Mouse (Mus musculus): ENCODE measurements at regions not wholly inside any gene's neighbourhood (a gene's known extent, or its start where the extent isn't known, plus 50 kb on each side); places are given as distances from the start of the nearest gene placed in this dataset.

DNA sequence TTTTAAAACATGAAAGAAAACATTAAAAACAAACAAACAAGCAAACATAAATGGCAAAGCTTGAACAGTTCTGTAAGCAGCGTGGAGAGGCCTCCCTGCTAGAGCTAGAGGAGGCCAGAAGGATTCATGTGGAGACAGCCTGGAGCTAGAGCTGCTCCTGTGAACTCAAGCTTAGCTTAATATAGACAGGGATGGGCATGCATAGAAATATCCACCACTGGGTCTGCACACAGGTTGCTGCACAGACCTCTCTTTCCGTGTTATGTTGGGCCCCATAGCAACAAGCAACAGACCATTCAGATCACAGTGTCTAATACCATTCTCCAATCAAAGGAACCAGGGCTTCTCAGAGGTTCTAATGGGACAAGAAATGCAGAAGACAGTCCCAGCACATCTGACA, 122.9 kb upstream of the Magi3 start:
- Histone ChIP-seq H3K9ac (ENCODE audit: low read length) (no peak overlapping the region), H3K4me2 (no peak overlapping the region), H3K4me3 (ENCODE audit: low read depth, low read length) (no peak overlapping the region), H3K36me3 (ENCODE audit: control insufficient read depth, insufficient read depth, low read length) (no peaks in the 10 kb centered on the region), H3K4me1 (ENCODE audit: control insufficient read depth, insufficient read depth, low read length) (no peaks in the 10 kb centered on the region), H3K27me3 (ENCODE audit: control insufficient read depth, insufficient read depth, low read length) (no peaks in the 10 kb centered on the region), H3K27ac (ENCODE audit: low read depth, low read length) (no peak overlapping the region), H3K9me3 (ENCODE audit: control insufficient read depth, low read length) (no peaks in the 10 kb centered on the region)
- DNase-seq (ENCODE audit: low spot score, missing footprints) = no peak
- 85% methylated on average over 2 of the region's 2 CpGs for WGBS
- ATAC-seq (ENCODE audit: low FRiP score) = no peak

DNA sequence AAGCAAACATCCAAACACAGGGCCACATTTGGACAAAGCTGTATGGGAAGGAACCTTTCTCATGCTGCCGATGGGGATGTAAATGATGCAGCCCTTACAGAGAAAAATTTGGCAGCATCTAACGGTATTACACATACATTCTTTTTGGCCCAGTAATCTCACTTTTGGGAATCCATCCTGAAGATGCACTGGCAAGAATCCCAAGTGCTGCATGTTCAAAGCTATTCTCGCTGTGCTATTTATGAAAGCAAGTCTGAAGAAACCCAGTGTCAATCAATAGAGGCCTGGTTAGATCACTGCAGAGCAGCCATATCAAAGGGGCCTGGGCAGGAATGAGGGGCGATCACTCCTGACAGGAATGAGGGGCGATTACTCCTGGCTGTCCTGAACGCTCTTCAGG, 122.0 kb upstream of the Magi3 start:
- DNase-seq (ENCODE audit: low spot score, missing footprints) (no peak), ATAC-seq (ENCODE audit: low FRiP score) (no peak)
- Histone ChIP-seq H3K27ac (ENCODE audit: low read depth, low read length) (no peak overlapping the region), H3K36me3 (ENCODE audit: control insufficient read depth, insufficient read depth, low read length) (no peaks in the 10 kb centered on the region), H3K9me3 (ENCODE audit: control insufficient read depth, low read length) (no peaks in the 10 kb centered on the region), H3K4me1 (ENCODE audit: control insufficient read depth, insufficient read depth, low read length) (no peaks in the 10 kb centered on the region), H3K4me3 (ENCODE audit: low read depth, low read length) (no peak overlapping the region), H3K9ac (ENCODE audit: low read length) (no peak overlapping the region), H3K27me3 (ENCODE audit: control insufficient read depth, insufficient read depth, low read length) (no peaks in the 10 kb centered on the region), H3K4me2 (no peak overlapping the region)
- 89% methylated on average over 6 of the region's 6 CpGs for WGBS

DNA sequence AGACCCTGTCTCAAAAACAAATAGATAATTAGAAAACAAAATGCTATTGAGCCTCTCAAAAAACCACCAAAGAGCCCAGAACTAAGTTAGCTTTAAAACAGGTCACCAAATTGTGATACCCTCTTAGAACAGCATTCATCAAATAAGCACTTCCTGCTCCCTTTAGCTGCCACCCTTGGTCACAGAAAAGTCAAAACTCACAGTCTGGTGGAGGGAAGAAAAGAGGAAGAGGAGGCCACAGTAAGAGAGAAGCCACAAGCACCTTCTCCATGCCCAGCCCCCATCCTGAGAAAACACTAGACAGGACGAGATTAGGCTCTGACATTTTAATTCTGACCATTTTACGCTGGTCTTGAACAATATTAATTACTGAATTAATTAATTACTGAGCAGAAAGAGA, 120.2 kb upstream of the Magi3 start:
- H3K9ac ChIP-seq (ENCODE audit: low read length) = no peak overlapping the region
- H3K4me2 ChIP-seq = no peak overlapping the region
- DNase-seq (ENCODE audit: low spot score, missing footprints) (no peak), ATAC-seq (ENCODE audit: low FRiP score) (no peak)
- H3K4me1 ChIP-seq (ENCODE audit: control insufficient read depth, insufficient read depth, low read length) = peaks cover 5% of the 10 kb centered on the region
- H3K27ac ChIP-seq (ENCODE audit: low read depth, low read length) = no peak overlapping the region
- 76% methylated on average over 2 of the region's 2 CpGs for WGBS
- H3K27me3 ChIP-seq (ENCODE audit: control insufficient read depth, insufficient read depth, low read length) = no peaks in the 10 kb centered on the region
- no peak overlapping the region for H3K4me3 ChIP-seq (ENCODE audit: low read depth, low read length)
- no peaks in the 10 kb centered on the region for H3K9me3 ChIP-seq (ENCODE audit: control insufficient read depth, low read length)
- no peaks in the 10 kb centered on the region for H3K36me3 ChIP-seq (ENCODE audit: control insufficient read depth, insufficient read depth, low read length)

DNA sequence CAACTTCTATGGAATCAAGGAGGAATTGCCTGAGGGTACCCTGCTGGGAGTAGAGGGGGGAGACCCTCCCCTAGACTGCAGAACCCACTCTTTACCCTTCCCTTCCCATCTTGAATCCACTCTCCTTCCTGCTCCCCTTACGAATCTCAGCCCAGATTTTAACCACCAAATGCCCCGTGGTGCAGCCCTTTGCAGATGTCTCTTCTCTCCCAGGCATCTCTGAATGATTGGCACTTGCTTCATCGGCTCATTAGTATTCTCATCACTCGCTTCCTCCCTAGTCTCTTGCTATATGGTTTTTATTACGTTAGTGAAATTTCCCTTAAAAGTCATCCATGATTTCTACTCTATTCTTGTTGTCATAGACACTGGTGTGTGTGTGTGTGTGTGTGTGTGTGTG, 116.7 kb upstream of the Magi3 start:
- no peaks in the 10 kb centered on the region for H3K36me3 ChIP-seq (ENCODE audit: control insufficient read depth, insufficient read depth, low read length)
- ATAC-seq (ENCODE audit: low FRiP score) (no peak; the same call in 1 of the 2 replicates), DNase-seq (ENCODE audit: low spot score, missing footprints) (no peak)
- H3K4me3 ChIP-seq (ENCODE audit: low read depth, low read length) = no peak overlapping the region
- no peak overlapping the region for H3K27ac ChIP-seq (ENCODE audit: low read depth, low read length)
- peaks cover 5% of the 10 kb centered on the region for H3K4me1 ChIP-seq (ENCODE audit: control insufficient read depth, insufficient read depth, low read length)
- no peak overlapping the region for H3K4me2 ChIP-seq
- no peak overlapping the region for H3K9ac ChIP-seq (ENCODE audit: low read length)
- H3K27me3 ChIP-seq (ENCODE audit: control insufficient read depth, insufficient read depth, low read length) = no peaks in the 10 kb centered on the region
- H3K9me3 ChIP-seq (ENCODE audit: control insufficient read depth, low read length) = no peaks in the 10 kb centered on the region
- 67% methylated on average over 5 of the region's 5 CpGs for WGBS

DNA sequence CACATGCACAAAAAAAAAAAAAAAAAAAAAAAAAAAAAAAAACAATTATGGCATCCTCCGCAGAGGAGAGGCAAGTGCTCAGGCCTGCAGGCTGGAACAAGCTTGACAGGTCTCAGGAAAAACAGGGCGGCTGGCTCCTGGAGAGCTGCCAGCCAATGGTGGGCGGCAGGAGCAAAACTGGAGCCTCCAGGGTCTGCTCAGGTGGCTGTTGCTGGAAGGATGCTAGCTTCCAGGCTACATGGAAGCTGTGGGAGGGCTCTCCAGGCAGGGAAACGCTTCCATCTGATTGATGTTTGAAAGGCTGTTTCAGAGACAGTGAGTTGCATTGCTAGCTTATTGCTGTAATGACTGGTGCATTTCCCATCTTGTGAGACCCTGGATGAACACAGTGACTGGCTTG, 116.1 kb upstream of the Magi3 start:
- H3K4me3 ChIP-seq (ENCODE audit: low read depth, low read length) = no peak overlapping the region
- DNase-seq (ENCODE audit: low spot score, missing footprints) (no peak), ATAC-seq (ENCODE audit: low FRiP score) (no peak)
- H3K27ac ChIP-seq (ENCODE audit: low read depth, low read length) = no peak overlapping the region
- WGBS = 72% methylated on average over 4 of the region's 4 CpGs
- H3K9ac ChIP-seq (ENCODE audit: low read length) = no peak overlapping the region
- no peak overlapping the region for H3K4me2 ChIP-seq
- no peaks in the 10 kb centered on the region for H3K27me3 ChIP-seq (ENCODE audit: control insufficient read depth, insufficient read depth, low read length)
- no peaks in the 10 kb centered on the region for H3K9me3 ChIP-seq (ENCODE audit: control insufficient read depth, low read length)
- H3K4me1 ChIP-seq (ENCODE audit: control insufficient read depth, insufficient read depth, low read length) = peaks cover 5% of the 10 kb centered on the region
- H3K36me3 ChIP-seq (ENCODE audit: control insufficient read depth, insufficient read depth, low read length) = no peaks in the 10 kb centered on the region

DNA sequence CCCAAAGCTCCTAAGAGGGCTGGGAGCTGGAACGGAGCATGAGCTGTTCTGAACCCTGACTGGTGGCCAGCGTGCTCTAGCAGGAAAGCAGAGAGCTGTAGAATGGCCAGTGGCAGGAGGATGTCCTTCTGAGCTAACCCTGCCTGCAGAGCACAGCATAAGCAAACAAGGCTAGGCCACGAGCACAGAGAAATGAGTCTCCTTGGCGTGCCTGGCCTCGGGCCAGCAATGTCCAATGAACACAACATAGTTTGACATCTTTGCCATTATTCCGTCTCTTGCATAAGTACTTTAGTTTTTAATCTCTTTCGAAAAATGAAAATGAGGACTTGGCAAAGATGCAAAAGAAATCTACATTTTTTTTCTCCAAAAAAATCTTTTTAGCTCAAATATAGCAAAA, 114.6 kb upstream of the Magi3 start:
- WGBS = 87% methylated on average over 7 of the region's 7 CpGs
- H3K27ac ChIP-seq (ENCODE audit: low read depth, low read length) = no peak overlapping the region
- no peak overlapping the region for H3K9ac ChIP-seq (ENCODE audit: low read length)
- H3K4me3 ChIP-seq (ENCODE audit: low read depth, low read length) = no peak overlapping the region
- peaks cover 5% of the 10 kb centered on the region for H3K4me1 ChIP-seq (ENCODE audit: control insufficient read depth, insufficient read depth, low read length)
- DNase-seq (ENCODE audit: low spot score, missing footprints) (no peak), ATAC-seq (ENCODE audit: low FRiP score) (no peak)
- no peak overlapping the region for H3K4me2 ChIP-seq
- no peaks in the 10 kb centered on the region for H3K36me3 ChIP-seq (ENCODE audit: control insufficient read depth, insufficient read depth, low read length)
- no peaks in the 10 kb centered on the region for H3K9me3 ChIP-seq (ENCODE audit: control insufficient read depth, low read length)
- no peaks in the 10 kb centered on the region for H3K27me3 ChIP-seq (ENCODE audit: control insufficient read depth, insufficient read depth, low read length)

DNA sequence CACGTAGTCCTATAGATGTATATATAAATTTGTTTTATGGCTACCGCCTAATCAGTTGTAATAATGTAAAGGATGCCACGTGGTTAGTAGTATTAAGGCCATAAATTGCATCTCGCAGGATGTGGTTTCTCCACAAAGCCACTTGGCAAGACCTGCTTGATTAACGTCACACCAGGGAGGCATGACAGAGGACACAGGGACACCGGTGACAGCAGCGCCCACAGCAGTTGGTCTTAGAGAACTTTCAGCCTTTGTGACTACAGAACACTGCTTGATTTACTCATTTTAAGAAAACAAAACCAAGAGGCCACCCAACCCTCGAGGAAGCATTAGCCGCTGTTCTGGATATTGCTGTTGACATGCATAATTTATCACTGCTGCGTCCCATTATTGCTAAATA, 113.2 kb upstream of the Magi3 start:
- H3K36me3 ChIP-seq (ENCODE audit: control insufficient read depth, insufficient read depth, low read length) = no peaks in the 10 kb centered on the region
- DNase-seq (ENCODE audit: low spot score, missing footprints) = no peak
- ATAC-seq (ENCODE audit: low FRiP score) = no peak
- 83% methylated on average over 10 of the region's 10 CpGs for WGBS
- no peaks in the 10 kb centered on the region for H3K9me3 ChIP-seq (ENCODE audit: control insufficient read depth, low read length)
- no peak overlapping the region for H3K4me2 ChIP-seq
- H3K4me1 ChIP-seq (ENCODE audit: control insufficient read depth, insufficient read depth, low read length) = peaks cover 5% of the 10 kb centered on the region
- H3K27ac ChIP-seq (ENCODE audit: low read depth, low read length) = no peak overlapping the region
- no peak overlapping the region for H3K9ac ChIP-seq (ENCODE audit: low read length)
- no peak overlapping the region for H3K4me3 ChIP-seq (ENCODE audit: low read depth, low read length)
- no peaks in the 10 kb centered on the region for H3K27me3 ChIP-seq (ENCODE audit: control insufficient read depth, insufficient read depth, low read length)

DNA sequence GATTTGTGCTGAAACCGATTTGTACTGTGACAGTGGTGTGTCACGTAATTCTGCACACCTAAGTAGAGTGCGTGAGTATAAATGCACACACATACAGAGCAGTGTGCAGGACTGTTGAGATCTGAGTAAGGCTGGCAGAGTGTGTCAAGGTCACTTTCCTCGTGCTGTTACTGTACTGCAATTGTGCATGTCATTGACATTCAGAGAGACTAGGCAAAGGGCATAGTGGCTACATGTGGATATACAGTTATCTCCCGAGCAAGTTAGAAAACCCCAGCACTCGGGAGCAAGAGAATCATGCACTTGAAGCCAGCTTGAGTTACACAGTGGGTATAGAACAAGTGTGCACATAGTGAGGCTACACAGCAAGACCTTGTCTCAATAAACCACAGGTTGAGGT, 110.5 kb upstream of the Magi3 start:
- Histone ChIP-seq H3K27ac (ENCODE audit: low read depth, low read length) (no peak overlapping the region), H3K4me3 (ENCODE audit: low read depth, low read length) (no peak overlapping the region)

DNA sequence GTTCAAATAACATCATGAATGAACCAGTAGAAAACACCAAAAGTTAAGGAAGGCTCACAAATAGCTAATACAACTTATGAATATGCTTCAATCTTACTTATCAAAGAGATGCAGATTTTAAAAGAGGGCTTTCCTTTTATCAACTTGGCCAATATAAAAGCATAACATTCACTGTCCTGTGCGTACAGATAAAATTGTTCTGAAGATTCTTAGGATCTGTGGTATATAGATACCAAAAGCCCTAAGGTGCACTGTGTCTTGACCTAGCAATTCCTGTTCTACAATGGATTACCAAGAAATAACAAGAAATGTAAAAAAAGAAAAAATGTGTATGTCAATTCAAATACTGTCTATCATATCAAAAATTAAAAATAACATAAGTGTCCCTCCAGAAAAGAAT, 107.7 kb upstream of the Magi3 start:
- Histone ChIP-seq H3K4me1 (ENCODE audit: control insufficient read depth, insufficient read depth, low read length) (no peaks in the 10 kb centered on the region), H3K36me3 (ENCODE audit: control insufficient read depth, insufficient read depth, low read length) (no peaks in the 10 kb centered on the region), H3K9ac (ENCODE audit: low read length) (no peak overlapping the region), H3K4me3 (ENCODE audit: low read depth, low read length) (no peak overlapping the region), H3K4me2 (no peak overlapping the region), H3K27ac (ENCODE audit: low read depth, low read length) (no peak overlapping the region), H3K27me3 (ENCODE audit: control insufficient read depth, insufficient read depth, low read length) (no peaks in the 10 kb centered on the region), H3K9me3 (ENCODE audit: control insufficient read depth, low read length) (no peaks in the 10 kb centered on the region)
- DNase-seq (ENCODE audit: low spot score, missing footprints) (no peak), ATAC-seq (ENCODE audit: low FRiP score) (no peak)
- 95% methylated on average over 1 of the region's 1 CpGs for WGBS

More for the DNA sequence above, 110.5 kb upstream of the Magi3 start:
- ATAC-seq (ENCODE audit: low FRiP score) = no peak
- Histone ChIP-seq H3K36me3 (ENCODE audit: control insufficient read depth, insufficient read depth, low read length) (no peaks in the 10 kb centered on the region), H3K27me3 (ENCODE audit: control insufficient read depth, insufficient read depth, low read length) (no peaks in the 10 kb centered on the region), H3K9me3 (ENCODE audit: control insufficient read depth, low read length) (no peaks in the 10 kb centered on the region), H3K9ac (ENCODE audit: low read length) (no peak overlapping the region), H3K4me2 (no peak overlapping the region), H3K4me1 (ENCODE audit: control insufficient read depth, insufficient read depth, low read length) (no peaks in the 10 kb centered on the region)
- DNase-seq (ENCODE audit: low spot score, missing footprints) = no peak
- WGBS = 90% methylated on average over 6 of the region's 6 CpGs
